Mouse (Mus musculus) G1E (cell line): ENCODE measurements around the gene Slc23a2.

Experiments used
- CTCF ChIP-seq: IDR thresholded peaks from 2 replicates; pipeline ENCODE4 v1.5.1; 2012; ENCODE audit warnings: low read depth, low read length, inconsistent platforms, mixed read lengths
- GATA1 ChIP-seq: IDR thresholded peaks from 2 replicates; pipeline ENCODE4 v1.6.1; 2012; ENCODE audit warnings: borderline replicate concordance, low read length, inconsistent platforms, mixed read lengths
- POLR2AphosphoS5 ChIP-seq: IDR thresholded peaks from 2 replicates; pipeline ENCODE4 v1.6.1; 2012; ENCODE audit warnings: low read depth, low read length, inconsistent platforms; ENCODE audit not compliant: insufficient replicate concordance
- TAL1 ChIP-seq: conservative IDR thresholded peaks from 2 replicates; pipeline ENCODE4 v1.6.1; 2012; ENCODE audit warnings: low read depth, low read length, inconsistent platforms, mixed read lengths

- TF ChIP-seq GATA1 = no peak
- no peak for TF ChIP-seq CTCF
- no peak for TF ChIP-seq TAL1
- no peak for TF ChIP-seq POLR2AphosphoS5
Observed at GRCm38 (mm10) chr2:132034590-132035469, 110.1 kb downstream of the Slc23a2 start.
